Mouse (Mus musculus) cerebellum, postnatal 25 days (tissue): ENCODE measurements around the gene Ttc21b.

Experiments used
- DNase-seq, 2 experiments: peaks; one replicate each; pipeline ENCODE4 v3.0.0; 2021; ENCODE audit warnings: mixed read lengths in 2 of 2

Ttc21b gene

DNA sequence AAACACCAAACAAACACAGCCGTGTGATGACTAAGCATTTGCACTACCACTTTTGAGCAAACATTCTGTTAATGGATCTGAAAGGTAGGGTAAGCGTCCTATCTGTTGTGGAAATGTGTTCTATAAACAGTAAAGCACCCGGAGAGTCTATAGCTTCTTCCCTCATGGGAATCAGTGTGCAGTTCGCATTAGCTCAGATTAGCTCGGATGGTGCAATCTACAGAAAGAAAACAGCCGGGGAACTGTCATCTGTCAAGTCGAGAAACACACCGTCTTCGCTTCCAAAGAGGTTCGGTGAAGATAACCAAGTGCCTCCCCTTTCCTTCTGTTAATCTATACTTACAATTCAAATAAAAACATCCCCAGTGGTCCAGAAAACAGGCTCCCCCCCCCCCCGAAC is 85.7 kb downstream of the Ttc21b start:
- DNase-seq = no peak

DNA sequence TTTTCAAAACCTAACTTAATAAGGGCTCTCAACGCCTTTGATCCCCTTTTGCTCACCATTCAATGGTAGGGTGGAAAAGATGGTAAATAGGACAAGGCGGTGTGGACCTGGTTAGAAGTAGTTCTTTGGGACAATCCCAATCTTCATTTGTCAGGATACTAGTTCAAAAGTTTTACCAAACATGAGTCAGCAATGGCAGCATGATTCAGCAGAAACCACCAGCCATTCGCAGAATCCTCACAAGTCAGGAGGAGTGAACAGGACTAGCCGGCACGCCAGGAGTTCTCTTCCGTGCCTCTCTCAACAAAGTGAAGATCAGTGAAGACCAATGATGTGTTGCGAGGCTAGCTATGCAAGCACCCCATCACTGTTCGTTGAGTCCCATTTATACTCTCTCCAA is 91.4 kb downstream of the Ttc21b start:
- DNase-seq = no peak

DNA sequence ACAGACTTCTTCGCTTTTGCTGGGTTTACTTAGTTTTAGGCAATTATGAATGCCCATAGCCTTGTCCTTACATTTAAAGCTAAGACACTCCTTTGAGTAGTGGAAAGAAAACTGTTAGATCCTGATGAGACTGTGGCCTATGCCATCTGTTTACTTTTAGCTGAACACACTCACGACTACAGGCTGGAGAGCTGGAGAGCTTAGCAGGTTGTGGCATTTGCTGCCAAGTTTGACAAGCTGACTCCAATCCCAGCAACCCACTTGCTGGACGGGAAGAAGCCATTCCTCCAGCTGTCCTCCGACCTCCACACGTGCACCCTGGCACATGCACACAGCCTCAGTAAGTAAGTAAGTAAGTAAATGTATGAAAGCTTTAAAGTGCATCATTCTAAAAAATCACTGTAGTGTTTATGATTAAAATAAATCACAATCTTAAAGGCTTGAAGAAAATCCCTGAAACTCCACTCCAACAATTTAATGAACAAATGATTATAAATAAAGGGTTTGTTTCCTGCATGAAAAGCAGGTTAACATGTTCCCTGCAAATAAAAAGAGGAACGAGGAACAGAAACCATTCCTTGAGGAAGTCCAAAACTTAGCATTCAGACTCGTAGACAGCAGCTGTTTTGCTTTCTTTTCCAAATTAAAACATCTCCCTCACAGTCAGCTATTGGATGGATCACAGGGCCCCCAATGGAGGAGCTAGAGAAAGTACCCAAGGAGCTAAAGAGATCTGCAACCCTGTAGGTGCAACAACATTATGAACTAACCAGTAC is 98.1 kb downstream of the Ttc21b start:
- DNase-seq = peak; percentile 50 to 67

DNA sequence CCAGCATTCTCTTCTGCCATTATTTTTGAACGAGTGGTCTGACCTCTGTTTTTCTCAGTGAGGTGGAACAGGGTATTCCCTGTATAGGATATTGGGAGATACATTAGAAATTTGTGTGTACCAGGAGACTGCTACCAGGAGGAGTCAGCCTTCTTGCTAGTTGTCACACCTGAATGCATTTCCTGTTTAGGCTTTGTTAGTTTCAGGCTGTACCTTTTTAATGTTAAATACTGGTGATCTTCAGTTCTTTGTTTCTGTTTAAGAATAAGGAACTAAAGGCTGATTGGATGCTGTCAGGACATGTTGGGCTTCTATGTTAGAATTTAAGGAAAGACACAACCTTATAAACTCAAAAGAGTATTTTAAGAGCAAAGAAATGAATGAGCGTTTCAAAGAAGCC is 105.0 kb downstream of the Ttc21b start:
- DNase-seq = no peak

DNA sequence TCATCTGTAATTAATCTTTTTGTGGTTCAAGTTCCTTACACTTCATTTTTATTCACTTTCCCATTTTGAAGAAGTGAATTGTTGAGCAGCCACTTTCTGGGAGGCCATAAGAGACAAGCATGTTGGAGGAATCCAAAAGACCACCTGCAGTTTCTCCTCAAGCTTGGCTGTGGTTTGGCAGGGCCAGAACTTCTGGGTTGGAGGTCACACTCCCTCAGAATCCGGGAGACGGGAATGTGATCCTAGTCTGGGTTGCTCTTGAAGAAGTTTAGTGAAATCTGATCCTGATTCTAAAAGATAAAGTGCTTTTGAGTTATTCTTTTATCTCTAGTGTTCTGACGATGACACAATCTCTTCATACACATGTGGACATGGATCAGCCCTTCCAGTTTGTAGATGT is 105.9 kb downstream of the Ttc21b start:
- no peak for DNase-seq

DNA sequence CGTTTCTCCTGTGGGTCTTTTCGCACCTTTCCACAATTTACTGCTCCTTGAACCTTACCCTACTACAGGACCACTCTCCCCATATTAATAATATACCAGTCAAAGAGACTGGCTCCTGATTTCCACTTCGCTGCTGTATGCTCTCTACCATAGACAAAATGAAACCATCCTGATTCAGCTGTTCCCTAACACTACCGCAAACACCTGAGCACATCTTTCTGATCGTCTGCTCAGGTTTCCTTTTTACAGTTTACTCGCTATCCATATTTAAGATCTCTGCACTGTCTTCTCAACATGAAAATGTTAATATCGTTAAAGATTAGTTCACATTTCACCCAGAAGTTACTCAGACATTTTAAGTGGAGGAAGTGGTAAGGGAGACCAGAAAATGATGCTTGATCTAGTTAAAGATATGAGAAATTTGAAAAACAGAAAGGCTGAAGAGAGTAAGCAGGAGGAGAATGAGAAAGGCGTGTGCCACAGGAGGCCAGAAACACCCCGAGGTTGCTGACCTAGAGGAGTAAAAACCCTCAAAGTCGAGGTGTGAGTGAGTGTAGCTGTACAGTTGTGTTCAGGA is 107.7 kb downstream of the Ttc21b start:
- no peak for DNase-seq

DNA sequence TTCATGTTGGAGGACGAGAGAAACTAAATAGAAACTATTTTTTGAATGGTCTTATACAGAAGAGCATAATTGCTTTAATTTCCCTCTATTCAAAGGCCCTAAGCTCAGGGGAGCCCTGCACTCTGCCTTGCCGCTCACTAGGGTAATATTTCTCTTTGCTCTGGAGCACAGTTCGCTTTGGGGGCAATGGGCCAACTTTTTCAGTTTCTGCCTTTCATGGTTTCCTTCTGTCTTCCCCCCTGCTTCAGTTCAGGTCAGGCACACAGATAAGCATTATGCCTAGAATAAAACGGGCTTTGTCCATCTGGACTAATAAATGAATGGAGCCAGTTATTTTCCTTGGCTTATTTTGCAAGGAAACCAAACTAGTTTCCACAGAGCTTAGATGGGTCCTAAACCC is 109.9 kb downstream of the Ttc21b start:
- DNase-seq = peak in 1 of 2 experiments; percentile 21

DNA sequence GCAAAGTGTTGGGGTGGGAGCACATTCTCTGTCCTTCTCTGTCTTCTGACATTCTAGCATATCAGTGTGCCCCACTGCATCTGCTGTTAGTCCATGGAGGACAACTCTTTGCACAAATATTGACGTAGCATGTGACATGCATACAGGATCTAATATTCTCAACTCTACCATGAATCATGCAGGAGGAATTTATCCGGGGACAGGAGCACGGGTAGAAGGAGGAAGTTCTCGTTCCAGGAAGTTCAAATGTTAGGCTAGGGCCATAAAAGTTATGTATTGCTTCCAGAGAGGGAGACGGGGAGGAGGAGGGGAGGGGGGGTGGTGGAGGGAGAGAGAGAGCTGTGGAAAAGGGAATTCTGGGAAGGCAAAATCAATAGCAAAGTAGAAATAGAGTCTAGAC is 111.6 kb downstream of the Ttc21b start:
- DNase-seq = no peak

DNA sequence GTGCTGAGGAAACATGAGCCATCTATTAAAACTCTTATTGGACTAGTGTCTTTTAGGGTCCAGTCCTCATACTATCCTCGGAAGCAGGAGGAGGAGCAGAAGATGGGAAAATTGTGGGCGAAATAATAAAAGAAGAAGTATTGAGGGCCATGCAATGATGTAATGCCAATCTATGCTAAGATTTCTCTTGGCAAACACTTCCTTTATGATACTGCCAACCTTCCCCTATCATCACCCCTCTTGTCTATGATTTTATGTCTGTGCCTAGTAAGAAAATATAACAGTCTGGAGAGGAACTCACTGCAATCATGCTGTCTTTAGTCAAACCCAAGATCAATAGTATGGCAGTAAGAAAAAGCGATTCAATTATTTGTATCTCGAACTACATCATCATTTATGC is 113.1 kb downstream of the Ttc21b start:
- DNase-seq = no peak

DNA sequence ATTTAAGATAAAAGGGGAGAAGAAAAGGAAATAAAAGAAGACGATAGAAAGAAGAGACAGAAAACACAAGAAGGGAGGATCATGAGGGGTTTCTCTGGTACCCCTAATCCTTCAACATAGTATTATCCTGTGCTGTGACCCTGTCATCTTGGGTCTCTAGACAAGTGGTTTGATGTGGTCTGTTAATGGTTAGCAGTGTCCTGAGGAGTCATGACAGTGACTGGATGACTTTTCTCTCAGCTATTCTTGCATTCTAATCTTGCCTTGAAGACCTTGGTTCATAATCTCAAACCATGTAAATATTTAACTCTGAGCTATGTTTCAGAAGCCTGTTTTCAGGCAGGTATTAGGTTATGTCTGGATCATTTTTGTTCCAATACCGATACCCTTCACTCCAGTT is 113.7 kb downstream of the Ttc21b start:
- DNase-seq = no peak

DNA sequence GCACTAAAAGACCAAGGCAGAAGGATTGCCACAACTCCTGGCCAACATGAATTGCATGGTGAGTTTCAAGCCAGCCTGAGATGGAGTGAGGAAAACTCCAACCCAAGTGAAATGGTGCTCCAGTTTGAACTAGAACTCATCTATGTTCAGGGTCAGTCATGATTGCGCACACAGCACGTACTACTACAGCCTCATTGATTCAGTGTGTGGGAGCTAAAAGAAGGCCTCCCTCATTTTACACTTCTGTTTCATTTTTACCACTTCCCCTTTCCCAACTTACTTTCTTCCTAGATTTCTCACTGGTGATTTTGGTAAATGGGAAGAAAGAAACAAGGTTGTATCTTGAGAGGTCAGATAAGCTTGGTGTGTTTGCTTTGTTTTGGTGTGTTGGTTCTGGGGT is 114.1 kb downstream of the Ttc21b start:
- DNase-seq = no peak

DNA sequence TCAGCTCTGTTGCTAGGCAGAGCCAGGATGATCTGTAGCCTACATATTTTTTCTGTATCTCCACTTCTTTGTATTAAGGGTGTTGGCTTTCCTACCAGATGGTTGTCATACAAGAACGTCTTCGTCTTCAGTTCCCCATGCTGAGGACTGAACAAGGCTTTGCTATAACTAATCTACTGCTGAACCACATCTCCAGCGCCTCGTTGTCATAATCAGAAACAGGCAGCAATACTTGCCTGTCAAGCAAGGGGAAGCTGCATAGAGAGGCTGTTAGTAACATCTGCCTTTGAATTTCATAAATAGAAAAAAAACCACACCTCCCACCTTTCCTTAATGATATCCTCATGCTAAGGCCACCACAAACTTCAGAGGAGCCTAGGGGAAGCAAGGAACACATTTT is 116.2 kb downstream of the Ttc21b start:
- no peak for DNase-seq
